Mouse (Mus musculus): ENCODE data around the gene Hivep3. TPM values are rescaled to one million over a fixed set of nuclear protein-coding genes. Genes with fewer than 3 reads are reported as not detected.
A peak's percentile ranks its signal among the peaks of the same experiment; 100 is the strongest.

Hivep3 gene
- polyA plus RNA-seq, 1 experiment from 2014 or later = 6.0 TPM

GRCm38 (mm10) chr4:120131441-120132220 is 398.0 kb downstream of the Hivep3 start:
- Histone ChIP-seq H3K4me1 (replicated peaks; ENCODE audit: control insufficient read depth, insufficient read depth) (no peaks in the 10 kb centered on the region), H3K4me2 (replicated peaks; ENCODE audit: low read depth) (no peak overlapping the region), H3K36me3 (ENCODE audit: control insufficient read depth, insufficient read depth, low read length) (no peaks in the 10 kb centered on the region), H3K4me3 (ENCODE audit: low read depth, low read length) (no peak overlapping the region), H3K9me3 (ENCODE audit: control insufficient read depth, low read length) (no peaks in the 10 kb centered on the region), H3K9ac (ENCODE audit: low read length) (no peak overlapping the region), H3K27ac (replicated peaks) (no peak overlapping the region), H3K27me3 (ENCODE audit: control insufficient read depth, insufficient read depth, low read length) (no peaks in the 10 kb centered on the region)
- 64% methylated on average over 24 of the region's 24 CpGs for WGBS
- ATAC-seq (ENCODE audit: low FRiP score, low TSS enrichment) (0 out of 2 replicates have a peak, but pooled peaks have one; percentile 27), DNase-seq (ENCODE audit: low spot score) (peak; percentile 31)
- no peak for TF ChIP-seq EP300 (optimal IDR thresholded peaks at IDR 0.05)

GRCm38 (mm10) chr4:120134223-120134622 is 400.6 kb downstream of the Hivep3 start:
- Histone ChIP-seq H3K27ac (replicated peaks) (no peak overlapping the region), H3K9me3 (ENCODE audit: control insufficient read depth, low read length) (no peaks in the 10 kb centered on the region), H3K4me1 (replicated peaks; ENCODE audit: control insufficient read depth, insufficient read depth) (no peaks in the 10 kb centered on the region), H3K27me3 (ENCODE audit: control insufficient read depth, insufficient read depth, low read length) (no peaks in the 10 kb centered on the region), H3K4me2 (replicated peaks; ENCODE audit: low read depth) (no peak overlapping the region), H3K36me3 (ENCODE audit: control insufficient read depth, insufficient read depth, low read length) (no peaks in the 10 kb centered on the region), H3K9ac (ENCODE audit: low read length) (no peak overlapping the region), H3K4me3 (ENCODE audit: low read depth, low read length) (no peak overlapping the region)
- DNase-seq (ENCODE audit: low spot score) (no peak), ATAC-seq (ENCODE audit: low FRiP score, low TSS enrichment) (no peak)
- TF ChIP-seq CTCF (IDR thresholded peaks at IDR 0.05; ENCODE audit: low read depth) = no peak
- TF ChIP-seq EP300 (optimal IDR thresholded peaks at IDR 0.05) = no peak
- WGBS = 82% methylated on average over 6 of the region's 6 CpGs

- H3K36me3 ChIP-seq (ENCODE audit: control insufficient read depth, insufficient read depth, low read length) = no peaks in the 10 kb centered on the region
- no peak overlapping the region for H3K9ac ChIP-seq (ENCODE audit: low read length)
- WGBS = 69% methylated on average over 1 of the region's 1 CpGs
- no peak overlapping the region for H3K27ac ChIP-seq (replicated peaks)
- H3K27me3 ChIP-seq (ENCODE audit: control insufficient read depth, insufficient read depth, low read length) = no peaks in the 10 kb centered on the region
- H3K4me2 ChIP-seq (replicated peaks; ENCODE audit: low read depth) = no peak overlapping the region
- H3K4me3 ChIP-seq (ENCODE audit: low read depth, low read length) = no peak overlapping the region
- DNase-seq (ENCODE audit: low spot score) (no peak), ATAC-seq (ENCODE audit: low FRiP score, low TSS enrichment) (no peak)
- no peaks in the 10 kb centered on the region for H3K4me1 ChIP-seq (replicated peaks; ENCODE audit: control insufficient read depth, insufficient read depth)
- H3K9me3 ChIP-seq (ENCODE audit: control insufficient read depth, low read length) = no peaks in the 10 kb centered on the region
- TF ChIP-seq CTCF (IDR thresholded peaks at IDR 0.05; ENCODE audit: low read depth) = no peak
- TF ChIP-seq EP300 (optimal IDR thresholded peaks at IDR 0.05) = no peak
Observed at GRCm38 (mm10) chr4:120141810-120142209, 408.2 kb downstream of the Hivep3 start.

GRCm38 (mm10) chr4:120142905-120143304 is 409.3 kb downstream of the Hivep3 start:
- Histone ChIP-seq H3K4me1 (replicated peaks; ENCODE audit: control insufficient read depth, insufficient read depth) (no peaks in the 10 kb centered on the region), H3K36me3 (ENCODE audit: control insufficient read depth, insufficient read depth, low read length) (no peaks in the 10 kb centered on the region), H3K9ac (ENCODE audit: low read length) (no peak overlapping the region), H3K27ac (replicated peaks) (0 out of 2 replicates have a peak overlapping the region, but pooled peaks have one; percentile 4), H3K27me3 (ENCODE audit: control insufficient read depth, insufficient read depth, low read length) (no peaks in the 10 kb centered on the region), H3K4me3 (ENCODE audit: low read depth, low read length) (no peak overlapping the region), H3K4me2 (replicated peaks; ENCODE audit: low read depth) (no peak overlapping the region), H3K9me3 (ENCODE audit: control insufficient read depth, low read length) (no peaks in the 10 kb centered on the region)
- ATAC-seq (ENCODE audit: low FRiP score, low TSS enrichment) = no peak
- no peak for TF ChIP-seq EP300 (optimal IDR thresholded peaks at IDR 0.05)
- TF ChIP-seq CTCF (IDR thresholded peaks at IDR 0.05; ENCODE audit: low read depth) = 0 out of 2 replicates have a peak, but pooled peaks have one; percentile 11
- 66% methylated on average over 9 of the region's 9 CpGs for WGBS
- DNase-seq (ENCODE audit: low spot score) = no peak

GRCm38 (mm10) chr4:120144343-120144742 is 410.8 kb downstream of the Hivep3 start:
- Histone ChIP-seq H3K27ac (replicated peaks) (peak overlapping the region; percentile 56), H3K36me3 (ENCODE audit: control insufficient read depth, insufficient read depth, low read length) (no peaks in the 10 kb centered on the region), H3K9ac (ENCODE audit: low read length) (no peak overlapping the region), H3K9me3 (ENCODE audit: control insufficient read depth, low read length) (no peaks in the 10 kb centered on the region), H3K4me1 (replicated peaks; ENCODE audit: control insufficient read depth, insufficient read depth) (peaks cover 3% of the 10 kb centered on the region; the same call in 1 of the 2 replicates), H3K4me2 (replicated peaks; ENCODE audit: low read depth) (no peak overlapping the region), H3K27me3 (ENCODE audit: control insufficient read depth, insufficient read depth, low read length) (no peaks in the 10 kb centered on the region), H3K4me3 (ENCODE audit: low read depth, low read length) (no peak overlapping the region)
- 34% methylated on average over 5 of the region's 5 CpGs for WGBS
- DNase-seq (ENCODE audit: low spot score) (peak; percentile 39), ATAC-seq (ENCODE audit: low FRiP score, low TSS enrichment) (peak; percentile 33; the same call in 1 of the 2 replicates)
- TF ChIP-seq EP300 (optimal IDR thresholded peaks at IDR 0.05) = no peak
- no peak for TF ChIP-seq CTCF (IDR thresholded peaks at IDR 0.05; ENCODE audit: low read depth)

- Histone ChIP-seq H3K36me3 (ENCODE audit: control insufficient read depth, insufficient read depth, low read length) (no peaks in the 10 kb centered on the region), H3K27ac (replicated peaks) (no peak overlapping the region), H3K4me1 (replicated peaks; ENCODE audit: control insufficient read depth, insufficient read depth) (peaks cover 3% of the 10 kb centered on the region; the same call in 1 of the 2 replicates), H3K4me3 (ENCODE audit: low read depth, low read length) (no peak overlapping the region), H3K27me3 (ENCODE audit: control insufficient read depth, insufficient read depth, low read length) (no peaks in the 10 kb centered on the region), H3K9me3 (ENCODE audit: control insufficient read depth, low read length) (no peaks in the 10 kb centered on the region), H3K4me2 (replicated peaks; ENCODE audit: low read depth) (no peak overlapping the region), H3K9ac (ENCODE audit: low read length) (no peak overlapping the region)
- DNase-seq (ENCODE audit: low spot score) (no peak), ATAC-seq (ENCODE audit: low FRiP score, low TSS enrichment) (no peak)
- WGBS = 46% methylated on average over 8 of the region's 8 CpGs
- TF ChIP-seq EP300 (optimal IDR thresholded peaks at IDR 0.05) (no peak), CTCF (IDR thresholded peaks at IDR 0.05; ENCODE audit: low read depth) (no peak)
Observed at GRCm38 (mm10) chr4:120145931-120146330, 412.3 kb downstream of the Hivep3 start.
